Mouse (Mus musculus) thymus, adult 2 months (tissue): Measurements from ENCODE around the gene Mfap4.

Source experiments
- CTCF ChIP-seq: fragments of 200-500 bp; IDR thresholded peaks from 2 replicates; pipeline ENCODE4 v1.5.1; 2012; ENCODE audit warnings: mild to moderate bottlenecking, control low read depth, low read length, moderate library complexity, borderline replicate concordance; ENCODE audit not compliant: control insufficient read depth, poor library complexity, insufficient read depth; ENCODE audit errors: extremely low read depth
- POLR2A ChIP-seq: fragments of 200-500 bp; IDR thresholded peaks from 2 replicates; pipeline ENCODE4 v1.6.1; 2012; ENCODE audit warnings: mild to moderate bottlenecking, low read length, control low read depth, moderate library complexity; ENCODE audit not compliant: control insufficient read depth, poor library complexity, insufficient read depth; ENCODE audit errors: extremely low read depth

- TF ChIP-seq CTCF (no peak), POLR2A (no peak)
Observed at GRCm38 (mm10) chr11:61481239-61482090, 3.8 kb upstream of the Mfap4 start.
